Mouse (Mus musculus): ENCODE measurements around the gene Rbm18.

The Rbm18 gene

DNA sequence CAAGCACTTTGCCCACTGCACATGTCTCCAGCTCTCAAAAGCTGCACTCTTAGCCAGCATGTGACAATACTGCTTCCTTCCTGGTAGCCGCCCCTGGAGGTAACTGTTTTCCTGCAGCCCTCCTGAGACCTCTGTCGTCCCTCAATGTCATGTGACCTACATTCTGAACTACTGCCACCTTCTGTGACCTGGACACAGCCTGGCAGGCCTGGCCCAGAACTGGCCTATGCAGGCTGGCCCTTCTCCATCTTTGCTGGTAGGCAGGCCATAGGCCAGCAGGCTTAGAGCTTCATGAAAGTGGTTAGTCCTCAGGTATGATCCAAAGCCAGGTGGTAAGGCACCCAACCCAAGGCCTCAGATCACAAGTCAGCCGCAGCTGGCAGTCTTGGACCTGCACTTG is 62.8 kb downstream of the Rbm18 start:
- in situ Hi-C loops (cut with MboI, MseI) = no loop called here

DNA sequence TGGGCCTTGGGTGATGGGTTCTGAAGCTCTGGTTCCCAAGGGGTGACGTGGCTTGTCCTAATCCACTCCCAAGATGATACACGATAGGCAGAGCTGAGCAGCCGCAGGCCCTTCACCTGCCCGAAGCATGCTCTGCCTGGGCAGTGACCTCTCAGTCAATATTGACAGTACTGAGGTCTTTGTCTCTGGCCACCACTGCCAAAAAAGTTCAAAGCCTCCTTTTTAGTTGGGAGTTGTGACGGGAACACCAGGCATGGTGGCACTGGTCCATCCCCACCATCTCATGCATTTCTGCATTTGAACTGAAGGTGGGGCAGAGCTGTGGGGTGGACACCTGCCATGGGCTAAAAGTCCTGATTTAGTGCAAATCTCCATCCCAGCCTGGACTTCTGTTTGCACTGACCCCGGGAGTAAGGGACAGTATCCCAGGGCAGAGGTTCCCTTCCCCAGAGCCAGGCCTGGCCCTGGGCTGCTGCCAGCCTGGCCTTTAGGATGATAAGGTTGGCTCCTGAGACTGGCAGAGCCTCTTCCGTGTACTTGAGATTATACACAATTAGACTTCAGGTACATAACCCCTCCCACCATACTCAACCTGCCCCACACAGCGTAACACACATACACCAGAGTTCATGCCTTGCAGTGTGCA is 64.8 kb downstream of the Rbm18 start:
- in situ Hi-C loops (cut with MboI, MseI) = no loop called here

DNA sequence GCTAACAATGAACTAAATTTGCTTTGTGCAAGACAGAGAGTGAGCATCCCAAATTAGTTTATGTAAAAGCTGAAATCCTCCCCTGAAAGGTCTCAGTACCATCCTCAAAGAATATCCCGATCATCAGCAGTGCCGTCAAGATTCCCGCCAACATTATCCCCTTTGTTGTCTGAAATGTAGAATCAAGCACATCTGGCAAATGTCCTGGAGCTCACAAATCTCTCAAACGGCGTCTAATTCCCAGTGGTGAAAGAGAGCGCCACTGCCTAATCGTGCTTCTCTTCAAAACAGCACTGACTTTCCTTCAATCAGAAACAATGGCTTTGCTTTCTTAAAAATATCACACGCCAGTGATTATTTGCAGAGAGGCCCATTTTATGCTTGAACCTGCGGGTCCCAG is 69.4 kb downstream of the Rbm18 start:
- in situ Hi-C loops (cut with MboI, MseI) = no loop called here

Data from regulatory T cell (primary cell).